Mouse (Mus musculus) E14TG2a.4 (cell line): ENCODE measurements at regions not wholly inside any gene's neighbourhood (a gene's known extent, or its start where the extent isn't known, plus 50 kb on each side); places are given as distances from the start of the nearest gene placed in this dataset.

Source experiments
- H3K27me3 ChIP-seq: 2 replicates; pipeline ENCODE4 v1.6.1; 2014; ENCODE audit warnings: low read length, control low read depth; ENCODE audit not compliant: insufficient read depth
- H3K36me3 ChIP-seq: 2 replicates; pipeline ENCODE4 v1.6.1; 2014; ENCODE audit warnings: low read length, control low read depth; ENCODE audit not compliant: insufficient read depth
- H3K4me1 ChIP-seq: replicated peaks from 2 replicates; pipeline ENCODE4 v1.6.1; 2014; ENCODE audit warnings: low read depth, low read length, control low read depth
- H3K4me3 ChIP-seq: replicated peaks from 2 replicates; pipeline ENCODE4 v1.5.1; 2014; ENCODE audit warnings: mild to moderate bottlenecking, low read length
- H3K9me3 ChIP-seq: 2 replicates; pipeline ENCODE4 v1.6.1; 2014; ENCODE audit warnings: low read length, control low read depth
- CTCF ChIP-seq: conservative IDR thresholded peaks from 2 replicates; pipeline ENCODE4 v1.5.1; 2014; ENCODE audit warnings: low read length
- NANOG ChIP-seq: IDR thresholded peaks from 2 replicates; pipeline ENCODE4 v1.6.1; 2014; ENCODE audit warnings: borderline replicate concordance, low read length, mixed read lengths
- POU5F1 ChIP-seq: IDR thresholded peaks from 2 replicates; pipeline ENCODE4 v1.6.1; 2014; ENCODE audit warnings: low read length, borderline replicate concordance

DNA sequence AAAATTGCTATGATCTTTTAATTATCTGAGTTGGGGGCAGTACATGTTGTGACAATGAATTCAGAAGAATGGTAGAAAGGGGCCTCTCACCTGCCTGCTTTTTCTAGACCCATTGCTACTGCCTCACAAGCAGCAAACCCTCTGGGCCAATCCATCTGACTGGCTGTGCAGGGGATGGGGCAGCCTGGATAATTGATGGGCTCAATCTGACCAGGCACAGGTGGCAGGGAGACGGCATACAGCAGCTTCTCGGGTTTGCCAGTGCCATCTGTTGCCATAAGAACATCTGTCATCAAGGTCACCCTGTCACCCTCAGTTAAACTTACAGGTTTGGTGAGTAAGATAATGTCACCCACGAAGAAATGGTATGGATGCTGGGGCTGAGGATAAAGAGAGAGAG, 189.9 kb upstream of the Gm12695 start:
- no peaks in the 10 kb centered on the region for H3K9me3 ChIP-seq
- no peaks in the 10 kb centered on the region for H3K4me1 ChIP-seq
- H3K4me3 ChIP-seq, result no peak overlapping the region
- no peaks in the 10 kb centered on the region for H3K36me3 ChIP-seq
- no peak for TF ChIP-seq POU5F1
- TF ChIP-seq NANOG, result no peak
- no peak for TF ChIP-seq CTCF
- 0 out of 2 replicates have a peak, but pooled peaks cover 4% of the 10 kb centered on the region for H3K27me3 ChIP-seq

DNA sequence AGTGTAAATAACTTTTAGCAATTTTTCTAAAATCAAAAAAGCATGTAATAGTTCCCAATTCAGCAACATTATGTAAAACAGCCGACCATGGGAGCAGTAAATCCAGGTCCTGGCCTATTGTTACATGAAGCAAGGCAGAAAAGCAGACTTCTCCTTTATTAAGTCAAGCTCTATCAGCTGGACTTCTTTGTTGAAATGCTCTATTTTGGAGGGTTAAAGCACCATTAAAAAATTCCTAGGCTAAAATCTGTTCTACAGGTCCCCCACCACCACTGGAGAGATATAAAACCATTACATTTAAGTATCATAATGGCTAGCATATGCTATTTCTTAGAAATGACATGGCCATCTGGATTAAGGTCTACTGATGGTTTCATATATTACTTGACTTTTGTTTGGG, 188.8 kb upstream of the Gm12695 start:
- H3K4me3 ChIP-seq, result no peak overlapping the region
- TF ChIP-seq NANOG (no peak), CTCF (no peak), POU5F1 (no peak)
- H3K4me1 ChIP-seq, result no peaks in the 10 kb centered on the region

DNA sequence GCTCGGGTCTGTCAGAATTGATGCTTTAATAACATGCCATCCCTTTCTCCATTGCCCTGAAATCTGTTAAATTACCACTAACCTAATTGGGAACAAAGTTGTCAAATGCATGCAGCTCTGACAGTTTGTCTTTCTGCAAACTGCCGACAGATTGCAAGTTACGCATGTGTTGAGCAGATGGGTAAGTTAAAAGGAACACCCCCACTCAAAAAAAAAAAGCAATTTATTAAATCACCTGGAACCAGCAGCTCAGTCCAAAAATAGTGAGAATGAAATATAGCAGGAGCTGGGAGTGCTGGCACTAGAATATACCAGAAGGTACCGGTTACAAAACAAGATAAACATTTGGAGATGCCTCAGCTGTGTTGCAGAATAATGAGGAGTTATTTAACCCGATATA, 184.2 kb upstream of the Gm12695 start:
- H3K4me1 ChIP-seq, result no peaks in the 10 kb centered on the region
- TF ChIP-seq POU5F1 (no peak), NANOG (no peak), CTCF (no peak)
- peaks cover 20% of the 10 kb centered on the region for H3K9me3 ChIP-seq
- H3K27me3 ChIP-seq, result no peaks in the 10 kb centered on the region
- H3K36me3 ChIP-seq, result no peaks in the 10 kb centered on the region
- H3K4me3 ChIP-seq, result no peak overlapping the region

More for the DNA sequence above, 188.8 kb upstream of the Gm12695 start:
- Histone ChIP-seq H3K9me3 (no peaks in the 10 kb centered on the region), H3K27me3 (0 out of 2 replicates have a peak, but pooled peaks cover 4% of the 10 kb centered on the region), H3K36me3 (no peaks in the 10 kb centered on the region)

DNA sequence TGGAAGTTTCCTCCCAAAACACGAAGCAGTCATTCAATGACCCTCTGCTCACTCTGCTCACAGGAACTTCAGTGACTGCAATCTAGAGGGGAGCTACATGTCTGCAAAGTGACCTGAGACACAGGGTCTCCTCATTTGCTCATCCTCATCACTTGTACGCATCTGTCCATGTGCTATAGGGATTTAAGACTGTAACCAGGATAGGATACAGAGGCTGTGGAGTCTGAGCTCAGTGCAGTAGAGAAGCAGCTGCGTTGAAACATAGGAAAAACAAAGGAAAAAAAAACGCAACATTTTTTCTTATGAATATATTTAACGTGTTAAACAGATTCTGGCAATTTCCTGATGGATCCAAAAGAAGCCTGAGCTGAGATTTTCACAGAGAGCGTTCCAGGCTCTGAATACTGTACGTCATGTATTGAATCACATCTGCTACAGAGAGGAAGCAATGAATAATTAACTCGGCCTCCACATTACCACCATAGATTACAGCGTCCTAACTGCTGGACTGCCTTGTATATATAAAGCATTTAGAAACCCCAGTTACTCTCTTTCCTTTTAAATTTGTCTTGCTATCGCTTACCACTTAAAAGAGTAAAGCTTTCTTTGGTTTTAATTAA, 183.7 kb upstream of the Gm12695 start:
- Histone ChIP-seq H3K4me1 (no peaks in the 10 kb centered on the region), H3K9me3 (peaks cover 26% of the 10 kb centered on the region), H3K36me3 (no peaks in the 10 kb centered on the region), H3K4me3 (no peak overlapping the region), H3K27me3 (no peaks in the 10 kb centered on the region)
- TF ChIP-seq POU5F1 (no peak), NANOG (no peak), CTCF (no peak)
